Mouse (Mus musculus) B cell, adult 2 months (primary cell): ENCODE measurements around the gene Zfp652.

Experiments used
- DNase-seq, 2 experiments: peaks; one replicate each; pipeline ENCODE4 v3.0.0; 2022

The Zfp652 gene

DNA sequence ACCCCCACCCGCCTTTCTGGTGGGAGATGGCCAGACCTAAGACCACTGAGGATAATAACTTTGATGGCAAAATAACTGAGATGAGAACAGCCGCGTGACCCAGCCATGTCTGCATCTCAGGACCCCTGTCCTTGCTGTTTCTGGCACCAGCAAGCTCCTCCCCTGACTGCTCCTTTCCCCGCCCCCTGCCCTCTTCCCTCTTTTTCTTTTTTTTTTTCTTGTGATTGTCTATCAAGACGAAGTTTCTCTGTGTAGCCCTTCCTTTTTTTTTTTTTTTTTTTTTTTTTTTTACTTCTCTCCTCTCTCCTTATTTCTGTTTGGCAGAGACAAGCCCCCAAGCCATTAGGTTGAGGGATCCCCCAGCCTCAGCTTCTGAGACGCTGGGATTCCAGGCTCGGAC, 98.4 kb downstream of the Zfp652 start:
- no peak for DNase-seq

DNA sequence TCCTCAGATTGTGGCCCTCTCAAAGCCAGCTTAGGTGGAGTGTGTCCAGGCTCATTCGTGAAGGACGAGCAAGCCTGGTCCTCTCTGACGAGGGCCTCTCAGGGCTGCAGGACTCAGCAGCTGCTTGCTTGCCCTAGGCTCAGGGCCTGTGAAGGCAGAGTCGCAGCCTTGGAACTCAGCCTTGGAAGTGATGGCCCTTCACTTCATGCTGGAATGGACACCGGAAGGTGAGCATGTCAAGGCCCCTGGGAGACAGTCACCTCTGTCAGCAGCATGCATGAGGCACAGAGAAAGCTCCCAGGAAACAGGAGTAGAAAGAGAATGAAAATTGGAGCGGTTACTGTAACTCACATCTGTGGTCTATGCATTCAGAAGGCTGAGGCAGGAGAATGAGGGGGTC, 99.3 kb downstream of the Zfp652 start:
- DNase-seq, result no peak

DNA sequence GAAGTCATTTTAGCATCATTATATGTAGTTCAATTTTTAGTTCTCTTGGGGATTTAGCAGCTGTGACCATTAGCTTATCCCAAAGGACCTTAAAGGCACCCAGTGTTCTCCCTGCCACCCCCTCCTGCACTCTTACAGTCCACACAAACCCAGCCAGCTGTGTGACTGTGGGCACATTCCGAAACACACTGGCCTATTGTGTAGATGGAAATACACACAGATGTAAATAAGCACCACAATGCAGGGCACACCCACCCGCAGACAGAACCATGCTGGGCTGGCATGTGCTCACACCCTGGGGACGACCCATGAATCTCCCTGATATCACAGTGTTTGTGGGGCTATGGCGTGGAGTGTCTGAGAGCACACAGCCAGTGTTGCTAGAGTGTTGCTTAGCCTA, 99.8 kb downstream of the Zfp652 start:
- DNase-seq, result no peak

DNA sequence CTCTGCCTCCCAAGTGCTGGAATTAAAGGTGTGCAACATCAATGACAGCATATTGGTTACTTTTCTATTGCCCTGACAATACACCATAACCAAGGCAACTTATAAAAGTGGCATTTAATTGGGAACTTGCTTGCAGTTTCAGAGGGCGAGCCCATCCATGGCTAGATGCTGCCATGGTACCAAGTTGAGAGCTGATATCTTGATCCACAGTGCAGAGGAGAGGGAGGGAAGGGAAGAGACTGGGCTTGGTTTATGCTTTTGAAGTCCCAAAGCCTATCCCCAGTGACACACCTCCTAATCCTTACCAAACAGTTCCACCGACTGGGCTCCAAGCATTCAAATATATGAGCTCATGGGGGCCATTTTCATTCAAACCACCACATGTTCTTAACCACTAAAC, 101.6 kb downstream of the Zfp652 start:
- no peak for DNase-seq

DNA sequence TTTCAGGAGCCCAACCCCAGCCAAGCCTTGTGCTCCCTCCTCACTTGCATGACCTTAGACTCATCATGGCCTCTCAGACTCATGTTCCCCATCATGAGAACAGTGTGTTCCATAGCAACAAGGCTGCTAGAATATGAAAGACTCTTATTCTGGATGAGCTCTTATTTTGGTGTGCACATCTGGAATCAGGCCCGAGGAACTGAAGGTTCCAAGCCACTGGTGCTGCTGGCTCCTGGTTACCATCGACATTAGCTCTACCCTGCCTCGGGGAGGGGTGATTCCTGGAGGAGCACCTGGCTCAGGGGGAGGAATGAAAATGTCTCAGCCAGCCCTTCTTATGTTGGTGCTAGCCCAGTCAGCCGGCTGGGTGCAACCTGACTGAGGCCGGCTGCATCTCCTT, 102.4 kb downstream of the Zfp652 start:
- no peak for DNase-seq

DNA sequence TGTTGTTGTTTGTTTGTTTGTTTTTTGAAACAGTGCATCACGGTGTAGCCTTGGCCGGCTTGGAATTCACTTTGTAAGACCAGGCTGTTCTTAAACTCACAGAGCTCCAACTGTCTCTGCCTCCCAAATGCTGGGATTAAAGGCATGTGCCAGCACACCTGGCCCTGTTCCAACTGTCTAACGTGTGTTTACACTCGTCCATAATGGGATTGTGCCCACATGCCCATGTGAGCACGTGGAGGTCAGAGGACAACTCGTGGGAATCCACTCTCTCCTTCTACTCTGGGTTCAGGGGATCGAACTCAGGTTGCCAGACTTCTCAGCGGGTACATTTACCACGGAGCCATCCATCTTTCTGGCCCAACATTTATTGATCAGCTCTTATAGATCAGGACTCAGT, 102.9 kb downstream of the Zfp652 start:
- no peak for DNase-seq

DNA sequence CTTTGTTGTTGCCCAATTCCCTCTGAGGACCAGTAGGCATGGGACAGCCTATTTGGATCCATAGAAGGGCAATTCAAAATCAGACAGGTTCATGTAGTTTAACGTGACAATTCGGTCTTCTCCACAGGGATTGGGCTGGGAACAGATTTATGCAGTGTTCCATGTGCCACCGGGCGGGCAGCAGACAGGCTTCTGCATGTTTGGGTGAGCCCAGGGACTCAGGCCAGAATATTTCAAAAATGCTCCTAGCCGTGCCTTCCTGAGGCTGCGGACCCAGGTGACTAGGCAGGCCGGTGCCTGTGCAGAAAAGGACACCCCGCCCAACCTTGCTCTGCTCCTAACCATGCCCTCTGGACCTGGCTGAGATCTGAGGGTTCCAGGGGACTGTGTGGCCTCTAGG, 106.7 kb downstream of the Zfp652 start:
- DNase-seq, result no peak

DNA sequence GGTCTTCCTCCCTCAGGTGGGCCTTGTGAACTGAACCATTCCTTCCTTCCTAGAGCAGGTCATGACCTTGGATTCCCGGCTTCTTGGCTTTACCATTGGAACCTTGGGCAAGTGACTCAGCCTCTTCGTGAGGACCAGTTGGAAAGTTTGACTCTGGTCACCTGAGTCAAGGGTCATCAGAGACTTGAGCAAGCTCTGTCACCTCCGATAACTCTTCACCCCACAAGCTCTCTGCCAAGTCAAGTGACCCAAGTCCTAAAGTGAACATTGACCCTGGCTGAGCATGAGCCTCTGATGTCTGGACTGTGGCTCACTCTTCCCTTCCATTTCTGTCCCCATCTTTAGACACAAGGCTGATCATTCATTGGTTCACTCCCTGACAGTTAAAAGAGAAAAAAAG, 109.0 kb downstream of the Zfp652 start:
- DNase-seq, result no peak

DNA sequence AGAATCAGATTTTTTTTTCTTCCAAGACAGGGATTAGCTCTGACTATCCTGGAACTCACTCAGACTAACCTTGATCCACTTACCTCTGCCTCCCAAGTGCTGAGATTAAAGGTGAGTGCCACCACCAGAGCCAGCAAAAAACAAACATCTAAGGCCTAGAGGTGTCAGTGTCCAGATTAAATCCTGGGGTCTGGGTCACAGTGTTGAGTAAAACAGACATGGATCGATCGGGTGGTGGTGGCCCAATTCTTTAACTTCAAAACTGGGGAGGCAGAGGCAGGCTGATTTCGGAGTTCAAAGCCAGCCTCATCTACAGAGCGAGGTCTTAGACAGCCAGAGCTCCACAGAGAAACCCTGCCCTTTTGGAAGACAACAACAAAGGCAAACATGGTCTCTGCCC, 110.0 kb downstream of the Zfp652 start:
- DNase-seq, result no peak

DNA sequence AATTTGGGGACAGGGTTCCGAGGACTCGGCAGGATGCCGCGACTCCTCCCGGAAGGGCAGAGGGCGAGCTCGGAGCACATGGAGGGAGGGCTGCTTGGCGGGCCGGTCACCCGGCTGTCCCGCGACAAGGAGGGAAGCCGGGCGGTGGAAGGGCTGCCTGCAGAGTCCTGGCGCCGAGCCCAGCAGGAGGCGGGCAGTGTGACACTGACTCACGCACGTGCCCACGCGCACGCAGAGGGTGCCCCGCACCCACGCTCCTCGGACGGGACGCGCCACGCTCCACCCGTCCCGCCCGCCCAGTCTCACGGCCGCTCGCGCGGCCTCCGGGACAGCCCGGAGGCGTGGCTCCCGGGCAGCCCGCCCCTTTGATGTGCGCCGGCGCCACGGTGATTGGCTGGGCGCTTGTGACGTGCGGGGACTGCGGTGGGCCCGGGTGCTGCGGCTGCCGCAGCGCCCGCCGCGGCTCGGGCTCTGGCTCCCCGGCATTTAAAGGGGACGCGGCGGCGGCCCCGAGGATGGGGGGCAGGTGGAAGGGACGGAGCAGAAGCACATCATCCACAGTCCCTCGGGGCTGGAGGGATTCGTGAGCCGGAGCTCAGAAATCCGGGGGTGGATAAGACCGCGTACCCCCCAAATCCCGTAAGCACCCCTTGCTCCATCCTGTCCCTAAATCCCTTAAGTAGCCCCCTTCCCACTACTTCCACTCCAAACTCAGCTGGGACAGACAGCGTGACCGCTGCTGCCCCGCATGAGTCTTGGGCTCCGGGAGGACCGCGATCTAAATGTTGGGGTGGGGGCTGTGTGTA, 111.8 kb downstream of the Zfp652 start, which contains the start of gene Phospho1:
Gene Phospho1 (plus strand): TSS at position 429 of the 806 bp plus-strand sequence.
- peak; percentile 82 for DNase-seq

DNA sequence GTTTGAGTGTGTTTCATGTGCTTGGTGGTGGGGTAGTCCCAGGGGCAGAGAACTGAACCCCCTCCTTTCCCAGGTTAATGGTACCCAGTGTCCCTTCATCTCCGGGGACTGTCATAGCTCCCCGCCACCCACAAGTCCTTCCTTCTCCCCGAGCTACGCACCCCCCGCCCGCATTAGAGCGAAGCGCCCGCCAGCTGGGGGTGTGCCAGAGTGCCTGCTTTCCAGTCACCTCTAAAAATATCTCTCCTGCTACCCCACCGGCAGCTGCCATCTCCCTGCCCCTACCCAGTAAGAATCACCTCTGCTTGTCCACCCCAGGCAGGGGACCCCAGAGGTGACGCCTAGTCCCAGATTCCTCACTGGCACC, 112.4 kb downstream of the Zfp652 start:
- peak in 1 of 2 experiments; percentile 41 for DNase-seq

DNA sequence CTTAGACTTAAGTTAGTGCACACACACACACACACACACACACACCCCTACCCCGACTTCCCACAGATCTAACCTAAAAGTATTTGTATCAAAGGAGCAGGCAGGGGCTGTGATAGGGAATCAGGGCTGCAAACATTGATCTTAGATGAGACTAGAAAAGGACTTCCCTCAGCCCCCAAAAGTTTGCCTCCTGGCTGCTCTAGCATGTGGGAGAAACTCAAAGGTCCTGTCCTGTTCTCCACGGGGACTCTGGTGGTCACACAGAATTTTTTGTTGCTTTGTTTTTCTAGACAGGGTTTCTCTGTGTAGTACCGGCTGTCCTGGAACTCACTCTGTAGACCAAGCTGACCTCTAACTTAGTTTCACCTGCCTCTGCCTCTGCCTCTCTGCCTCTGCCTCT, 113.2 kb downstream of the Zfp652 start:
- DNase-seq, result no peak

DNA sequence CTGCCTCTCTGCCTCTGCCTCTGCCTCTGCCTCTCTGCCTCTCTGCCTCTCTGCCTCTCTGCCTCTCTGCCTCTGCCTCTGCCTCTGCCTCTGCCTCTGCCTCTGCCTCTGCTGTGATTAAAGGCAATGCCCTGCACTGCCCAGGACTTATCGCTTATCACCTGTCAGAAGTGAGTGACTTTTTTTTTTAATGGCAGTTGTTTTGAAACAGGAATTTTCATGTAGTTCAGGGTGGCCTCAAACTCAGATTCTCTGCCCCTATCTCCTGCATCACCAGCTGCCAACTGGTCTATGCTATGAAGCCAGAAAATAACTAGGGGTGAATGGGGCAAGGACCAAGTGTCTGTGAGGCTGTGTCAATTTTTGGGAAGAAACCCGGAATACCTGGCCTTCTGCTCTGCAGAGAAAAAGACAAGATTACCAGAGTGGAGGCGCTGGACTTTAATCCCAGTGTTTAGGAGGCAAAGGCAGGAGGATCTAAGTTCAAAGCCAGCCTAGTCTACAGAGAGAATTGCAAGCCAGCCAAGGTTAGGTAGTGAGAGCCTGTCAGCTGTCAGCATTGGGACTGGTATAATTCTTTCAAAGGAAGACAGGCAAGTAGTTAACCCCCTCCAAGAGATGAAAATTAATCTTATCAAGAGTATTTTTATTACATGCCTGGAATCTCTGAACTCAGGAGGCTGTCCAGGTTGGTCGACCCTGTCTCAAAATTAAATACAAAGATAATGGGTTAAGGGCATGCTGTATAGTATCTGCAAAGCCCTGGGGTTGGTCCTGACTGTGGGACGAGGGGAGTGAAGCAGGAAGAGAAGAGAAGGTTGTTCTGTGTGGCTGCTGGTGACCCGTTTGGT, 114.1 kb downstream of the Zfp652 start:
- no peak for DNase-seq

DNA sequence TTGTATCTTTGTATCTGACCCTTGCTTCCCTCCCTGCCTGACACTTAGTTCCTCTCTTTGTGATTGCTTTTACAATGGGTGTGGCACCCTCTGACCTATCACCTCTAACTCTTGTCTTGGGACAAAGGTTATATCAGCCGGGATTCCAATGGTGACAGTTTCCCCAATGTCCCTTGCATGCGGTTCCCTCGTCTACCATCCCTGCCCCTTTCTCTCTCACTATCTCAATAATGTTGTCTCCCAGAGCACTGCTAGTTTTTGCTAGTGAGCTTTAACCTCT, 114.6 kb downstream of the Zfp652 start:
- DNase-seq, result no peak

DNA sequence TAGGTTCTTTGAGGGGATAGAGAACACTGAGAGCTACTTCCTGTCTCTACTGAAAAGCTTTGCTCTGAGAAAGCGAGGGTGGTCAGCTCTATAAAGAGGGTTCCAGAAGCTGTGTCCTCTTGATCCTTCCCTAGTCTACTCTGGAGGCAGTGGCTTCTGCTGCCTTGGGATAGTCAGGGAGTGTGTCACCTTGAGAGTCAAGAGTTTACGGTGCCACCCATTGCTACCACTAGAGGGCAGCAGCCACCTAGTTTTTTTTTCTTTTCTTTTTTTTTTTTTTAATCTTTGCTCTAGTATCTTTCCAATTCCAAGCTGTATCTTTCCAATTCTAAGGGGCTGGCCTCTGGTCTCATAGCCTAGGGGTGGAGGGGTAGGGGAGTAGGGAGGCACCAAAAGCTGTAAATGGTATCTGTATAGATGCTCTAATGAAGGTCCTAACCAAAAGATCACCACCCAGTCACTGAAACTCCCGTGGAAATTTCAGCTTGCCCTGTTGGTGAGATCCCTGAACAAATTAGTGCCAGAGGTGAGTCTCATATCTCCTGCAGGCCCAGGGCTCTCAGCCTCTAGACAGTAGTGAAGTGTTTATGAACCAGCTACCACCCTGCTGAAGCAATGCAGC, 115.1 kb downstream of the Zfp652 start:
- DNase-seq, result peak; percentile 80 to 83

DNA sequence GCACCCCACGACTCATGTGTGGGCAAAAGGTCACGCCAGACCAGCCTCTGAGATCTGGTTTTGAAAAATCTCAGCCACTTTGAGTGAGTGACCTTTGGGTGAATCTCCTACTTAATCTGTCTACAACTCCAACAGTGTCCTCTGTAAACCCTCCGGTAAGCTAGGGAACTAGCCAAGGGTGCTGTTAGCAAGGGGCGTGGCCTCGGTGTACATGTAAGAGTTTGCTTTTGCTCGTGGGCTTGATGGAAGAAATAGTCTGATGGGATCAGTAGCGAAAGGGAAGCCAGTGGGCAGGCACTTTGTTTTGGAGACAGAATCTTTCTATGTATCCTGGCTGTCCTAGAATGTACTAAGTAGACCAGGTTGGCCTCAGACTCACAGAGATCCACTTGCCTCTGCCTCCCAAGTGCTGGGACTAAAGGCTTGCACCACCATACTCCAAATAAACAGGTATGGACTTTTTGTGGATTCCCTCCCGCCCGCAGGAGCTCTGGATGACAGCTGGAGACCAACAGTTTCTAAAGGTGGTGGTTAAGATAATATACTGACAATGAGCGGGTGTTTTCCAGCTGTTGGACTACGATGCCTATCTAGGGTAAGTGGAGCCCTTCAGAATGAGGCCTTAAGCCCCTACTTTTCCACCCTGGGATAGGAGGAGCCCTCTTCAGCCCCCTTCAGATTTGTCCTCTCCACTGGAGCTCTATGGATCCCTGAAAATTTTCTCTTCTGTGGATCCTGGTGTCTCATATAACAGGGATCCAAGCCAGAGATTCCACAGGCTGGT, 115.9 kb downstream of the Zfp652 start:
- DNase-seq, result no peak

DNA sequence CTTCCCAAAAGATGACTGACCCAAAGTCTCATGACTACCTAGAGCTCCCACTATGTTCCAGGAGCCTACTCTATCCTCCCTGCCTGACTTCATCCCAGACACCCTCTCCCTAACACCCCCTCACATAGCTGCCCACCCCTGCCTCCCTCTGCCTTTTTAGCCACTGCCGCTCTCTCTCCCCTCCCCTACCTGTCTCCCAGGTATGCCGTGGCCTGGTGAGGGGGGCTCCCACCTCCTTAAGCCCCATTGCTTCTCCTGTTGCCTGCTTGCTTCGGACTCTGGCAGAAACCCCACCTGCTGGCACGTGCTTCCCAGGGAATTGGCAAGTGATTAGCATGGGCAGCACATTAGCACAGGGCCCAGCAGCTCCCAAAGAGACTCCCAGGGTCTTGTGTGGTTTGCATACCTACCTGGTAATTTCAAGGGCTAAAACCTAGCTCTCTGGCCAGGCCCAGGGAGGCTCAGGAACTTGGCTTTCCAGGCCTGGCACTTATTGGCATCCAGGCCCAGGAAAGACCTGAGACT, 117.1 kb downstream of the Zfp652 start:
- no peak for DNase-seq

DNA sequence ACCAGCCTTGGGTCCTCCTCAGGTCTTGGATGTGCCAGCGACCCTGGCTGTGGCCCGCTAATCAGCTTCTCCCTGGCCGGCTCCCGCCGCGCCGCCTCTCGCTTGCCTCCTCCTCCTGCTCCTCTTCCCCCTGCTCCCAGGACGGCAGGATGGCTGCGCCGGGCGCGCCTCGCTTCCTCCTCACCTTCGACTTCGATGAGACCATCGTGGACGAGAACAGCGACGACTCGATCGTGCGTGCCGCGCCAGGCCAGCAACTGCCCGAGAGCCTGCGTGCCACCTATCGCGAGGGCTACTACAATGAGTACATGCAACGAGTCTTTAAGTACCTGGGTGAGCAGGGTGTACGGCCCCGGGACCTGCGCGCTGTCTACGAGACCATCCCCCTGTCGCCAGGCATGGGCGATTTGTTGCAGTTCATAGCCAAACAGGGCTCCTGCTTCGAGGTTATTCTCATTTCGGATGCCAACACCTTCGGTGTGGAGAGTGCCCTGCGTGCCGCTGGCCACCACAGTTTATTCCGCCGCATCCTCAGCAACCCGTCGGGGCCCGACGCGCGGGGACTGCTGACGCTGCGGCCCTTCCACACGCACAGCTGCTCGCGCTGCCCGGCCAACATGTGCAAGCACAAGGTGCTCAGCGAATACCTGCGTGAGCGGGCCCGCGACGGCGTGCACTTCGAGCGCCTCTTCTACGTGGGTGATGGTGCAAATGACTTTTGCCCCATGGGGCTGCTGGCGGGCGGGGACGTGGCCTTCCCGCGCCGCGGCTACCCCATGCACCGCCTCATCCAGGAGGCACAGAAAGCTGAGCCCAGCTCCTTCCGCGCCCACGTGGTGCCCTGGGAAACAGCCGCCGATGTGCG, 118.2 kb downstream of the Zfp652 start:
- DNase-seq, result peak; percentile 49 to 55

DNA sequence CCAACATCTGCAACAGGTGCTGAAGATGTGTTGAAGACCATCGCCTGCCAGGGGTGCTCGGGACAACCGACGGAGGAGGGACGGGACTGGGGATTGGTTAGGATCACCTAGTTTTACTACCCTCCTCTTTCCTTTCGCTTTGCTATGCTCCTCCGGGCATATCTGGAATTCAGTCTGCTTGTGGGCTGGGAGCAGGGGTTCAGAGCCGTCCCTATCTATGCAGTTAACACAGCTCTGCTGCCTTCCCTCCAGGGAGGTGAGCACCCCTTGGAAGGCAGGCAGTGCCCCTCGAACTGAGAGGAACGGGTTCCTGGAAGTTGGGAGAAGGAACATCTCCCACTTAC, 118.8 kb downstream of the Zfp652 start:
- DNase-seq, result no peak

DNA sequence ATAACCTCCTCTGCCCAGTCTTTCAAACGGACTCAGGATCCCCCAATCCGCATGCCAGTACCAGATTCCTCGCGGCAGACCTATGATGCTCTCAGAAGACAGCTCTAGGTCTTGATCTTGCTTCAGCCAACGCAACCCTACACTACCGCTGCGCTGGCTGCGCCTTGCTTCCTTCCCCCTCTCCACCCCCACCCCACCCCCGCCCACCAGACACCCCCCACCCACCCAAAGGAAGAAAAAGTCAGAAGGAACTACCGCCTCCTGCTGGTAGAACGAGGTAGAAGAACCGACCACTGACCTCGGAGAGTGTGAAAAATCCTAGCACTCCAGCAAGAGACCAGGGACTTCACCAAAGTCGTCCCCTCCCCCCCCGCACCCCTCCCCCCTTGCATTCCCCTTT, 119.2 kb downstream of the Zfp652 start:
- DNase-seq, result no peak

DNA sequence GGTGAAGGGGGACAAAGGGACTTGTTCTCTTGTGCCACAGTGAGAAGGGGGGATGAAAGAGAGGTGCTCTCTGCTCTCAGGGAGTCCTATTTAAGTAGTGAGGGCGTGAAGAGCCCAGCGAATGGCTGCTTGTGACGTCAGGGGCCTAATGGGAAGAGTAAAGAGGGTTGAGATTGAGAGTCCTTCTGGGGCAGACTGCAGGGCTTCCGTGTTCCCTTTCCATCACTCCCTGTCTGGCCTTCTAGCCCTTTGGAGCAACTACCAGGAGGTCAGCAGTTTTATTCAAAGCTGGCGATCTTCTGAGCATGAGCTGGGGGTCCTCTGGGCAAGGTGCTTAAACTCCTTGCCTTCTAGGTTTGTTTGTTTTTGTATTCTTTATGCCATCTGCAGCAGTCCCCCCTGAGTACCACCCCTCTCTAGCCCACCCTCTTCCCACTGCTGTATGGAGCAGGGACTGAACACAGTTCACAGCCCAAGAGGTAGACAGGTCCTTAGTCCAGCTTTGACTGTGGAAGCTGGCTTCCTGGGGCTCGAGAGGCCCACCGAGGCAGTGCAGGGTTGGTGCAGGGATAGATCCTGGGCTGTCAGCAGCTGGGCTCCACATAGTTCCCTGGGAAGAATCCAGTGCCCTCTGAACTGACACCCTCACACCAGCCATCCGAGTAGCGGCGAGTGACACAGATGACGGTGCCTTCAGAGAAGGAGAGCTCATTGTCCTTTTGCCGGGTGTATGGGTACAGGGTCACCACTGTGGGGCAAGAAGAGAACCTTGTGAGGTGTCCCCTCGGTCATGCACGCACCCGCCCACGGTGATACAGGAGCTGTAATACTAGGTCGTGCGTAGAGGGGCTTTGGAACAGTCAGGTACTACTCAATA, 119.9 kb downstream of the Zfp652 start:
- DNase-seq, result no peak
